Mouse (Mus musculus): ENCODE measurements around the gene Prl2b1. TPM values are rescaled to one million over a fixed set of nuclear protein-coding genes. Genes with fewer than 3 reads are reported as not detected.

Gene Prl2b1
- polyA plus RNA-seq (2015; fragmentation: Nextera tagmentation; extraction: Ambion mirVana), result not detected in 2 replicates

DNA sequence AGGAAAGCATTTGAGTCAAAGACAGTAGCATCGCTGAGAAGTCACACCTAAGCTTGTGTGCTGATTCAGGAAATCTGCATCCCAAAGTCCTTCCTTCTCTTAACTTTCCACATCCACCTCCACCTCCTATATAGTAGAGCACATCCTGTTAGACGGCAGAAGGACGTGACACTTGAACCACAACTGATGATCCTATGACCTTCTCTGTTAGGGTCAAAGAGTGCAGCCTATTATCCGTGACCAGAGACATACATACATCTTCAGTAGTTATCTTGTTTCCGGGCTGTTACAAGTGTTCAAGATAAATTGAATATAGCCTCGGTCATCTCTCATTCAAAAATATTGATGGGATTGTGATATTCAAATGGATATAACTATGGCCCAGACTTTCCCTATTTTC, at the start of gene Prl2b1:
Gene Prl2b1, minus strand, starts transcription at position 101 of the 400 bp plus-strand sequence.

GRCm38 (mm10) chr13:27438588-27438987, 47.9 kb upstream of the Prl2b1 start, which contains the start of gene Prl8a6:
TSS of gene Prl8a6 (minus strand) at chr13:27438688.

DNA sequence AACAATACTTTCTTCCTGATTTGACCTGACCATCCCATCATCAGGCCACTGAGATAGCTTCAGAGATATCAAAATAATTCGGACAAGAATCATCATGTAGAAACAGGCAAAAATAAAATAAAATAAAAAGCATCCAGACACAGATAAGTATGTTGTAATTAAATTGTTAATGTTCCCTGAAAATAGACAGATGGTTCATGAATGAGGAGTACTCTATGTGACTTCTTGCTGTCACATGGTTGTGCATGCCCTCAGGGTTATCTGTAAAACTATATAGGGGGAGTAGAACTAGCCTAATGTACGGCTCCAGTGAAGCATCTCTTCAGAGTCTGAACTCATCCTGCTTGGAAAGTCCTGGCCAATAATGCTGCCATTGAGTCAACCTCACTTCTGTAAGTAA, 45.3 kb downstream of the Prl2b1 start, which contains the start of gene Prl8a2:
Gene Prl8a2, plus strand, starts transcription at position 301 of the 400 bp plus-strand sequence.

Other genes starting within 250 kb of the Prl2b1 start
- gene Prl3d3, start 234.1 kb downstream of the Prl2b1 start, polyA plus RNA-seq (2015; fragmentation: Nextera tagmentation; extraction: Ambion mirVana), result not detected in 2 replicates
- gene Prl3c1, start 194.2 kb downstream of the Prl2b1 start, polyA plus RNA-seq (2015; fragmentation: Nextera tagmentation; extraction: Ambion mirVana), result not detected in 2 replicates
- gene Prl3b1, start 149.0 kb downstream of the Prl2b1 start, polyA plus RNA-seq (2015; fragmentation: Nextera tagmentation; extraction: Ambion mirVana), result not detected in 2 replicates
- not detected in 2 replicates for gene Prl3a1, start 131.4 kb downstream of the Prl2b1 start, polyA plus RNA-seq (2015; fragmentation: Nextera tagmentation; extraction: Ambion mirVana)
- gene Prl6a1, start 78.2 kb downstream of the Prl2b1 start, polyA plus RNA-seq (2015; fragmentation: Nextera tagmentation; extraction: Ambion mirVana), result not detected in 2 replicates
- gene Prl8a2, start 45.2 kb downstream of the Prl2b1 start, polyA plus RNA-seq (2015; fragmentation: Nextera tagmentation; extraction: Ambion mirVana), result not detected in 2 replicates
- gene Prl8a6, start 47.8 kb upstream of the Prl2b1 start, polyA plus RNA-seq (2015; fragmentation: Nextera tagmentation; extraction: Ambion mirVana), result not detected in 2 replicates
- gene Prl8a8, start 122.4 kb upstream of the Prl2b1 start, polyA plus RNA-seq (2015; fragmentation: Nextera tagmentation; extraction: Ambion mirVana), result not detected in 2 replicates
- not detected in 2 replicates for gene Prl8a9, start 173.8 kb upstream of the Prl2b1 start, polyA plus RNA-seq (2015; fragmentation: Nextera tagmentation; extraction: Ambion mirVana)
- gene Prl8a1, start 191.3 kb upstream of the Prl2b1 start, polyA plus RNA-seq (2015; fragmentation: Nextera tagmentation; extraction: Ambion mirVana), result not detected in 2 replicates
- not detected in 2 replicates for gene Prl7b1, start 219.7 kb upstream of the Prl2b1 start, polyA plus RNA-seq (2015; fragmentation: Nextera tagmentation; extraction: Ambion mirVana)